Comparison of ENCODE assay signal across 13 mouse cellular contexts in genomic region chr2:28650526-28650925, GRCm38 (mm10). TPM values are rescaled to one million over a fixed set of nuclear protein-coding genes. Genes with fewer than 3 reads are reported as not detected.
A peak's percentile ranks its signal among the peaks of the same experiment; 100 is the strongest.
DNase-seq lines count a peak whose midpoint lies in the region.
"Had no signal": no experiment of that assay in that cellular context is flagged by ENCODE, and none has a peak within 500 bp of the region (broad histone marks: within the 10 kb centered on the region; RNA-seq: fewer than 3 reads in every experiment).

No protein-coding gene starts in this region.

- DNase-seq in gastrocnemius, postnatal 10 days, result peak; percentile 17
- DNase-seq in gastrocnemius, adult 18-20 months (ENCODE audit: low spot score), result no peak
- peak; percentile 62 to 76 for DNase-seq in kidney, postnatal 36 days
- DNase-seq in kidney, postnatal 14 days, result no peak
- peak; percentile 48 to 50 for DNase-seq in adrenal gland, postnatal 36 days
- peak; percentile 40 for DNase-seq in cerebellum, postnatal 36 days
- no peak for DNase-seq in Muller cell, postnatal 12 days (ENCODE audit: inconsistent ontology term)
- DNase-seq: forebrain, postnatal 0 days; lung, postnatal 10 days; thymus, postnatal 25 days had no signal

RNA-seq across cellular contexts. Expression of gene Tsc1, which starts 9.5 kb away (rescaled TPM):
- total RNA-seq in gastrocnemius, postnatal 10 days (2021), result 10 to 100 TPM; 15.6 to 19.2 TPM
- total RNA-seq in gastrocnemius, adult 18-20 months (2021), result 10 to 100 TPM; 40.6 to 45.6 TPM
- 10 to 100 TPM; 17.6 to 19.6 TPM for total RNA-seq in adrenal gland, postnatal 36 days (2021)

RNA-seq across cellular contexts. Expression of gene Gfi1b, which starts 28.7 kb away (rescaled TPM):
- under 1 TPM in 1 of 2 experiments, not detected in 1; 0.79 TPM for total RNA-seq in gastrocnemius, postnatal 10 days (2021)
- not detected for total RNA-seq in gastrocnemius, adult 18-20 months (2021)
- not detected for total RNA-seq in adrenal gland, postnatal 36 days (2021)
- total RNA-seq: forebrain, postnatal 0 days; gastrocnemius, adult 8-10 months; heart, postnatal 25 days; left cerebral cortex, adult 8-10 months had no signal

RNA-seq across cellular contexts. Expression of gene Spaca9, which starts 49.0 kb away (rescaled TPM):
- not detected for total RNA-seq in gastrocnemius, postnatal 10 days (2021)
- not detected for total RNA-seq in gastrocnemius, adult 18-20 months (2021)
- total RNA-seq in adrenal gland, postnatal 36 days (2021), result under 1 TPM; 0.53 to 0.59 TPM
- total RNA-seq: forebrain, postnatal 0 days; gastrocnemius, adult 8-10 months had no signal

RNA-seq across cellular contexts. Expression of gene Ak8, which starts 49.4 kb away (rescaled TPM):
- not detected for total RNA-seq in gastrocnemius, postnatal 10 days (2021)
- total RNA-seq in gastrocnemius, adult 18-20 months (2021), result not detected
- total RNA-seq in adrenal gland, postnatal 36 days (2021), result under 1 TPM; 0.63 to 0.82 TPM
- total RNA-seq: gastrocnemius, adult 8-10 months; heart, postnatal 25 days had no signal

Comparison
In these comparisons a context has a peak if more than half of its experiments do, and no peak if none do; other contexts are left out.
1. DNase-seq: peak in gastrocnemius, postnatal 10 days (single experiment), kidney, postnatal 36 days (2 of 2), adrenal gland, postnatal 36 days (2 of 2) and cerebellum, postnatal 36 days (2 of 2); none in gastrocnemius, adult 18-20 months (single experiment), kidney, postnatal 14 days (single experiment) and Muller cell, postnatal 12 days (single experiment).